Mouse (Mus musculus) urinary bladder, postnatal 14 days (tissue): ENCODE data around the gene Ksr1.
A peak's percentile ranks its signal among the peaks of the same experiment; 100 is the strongest.

ENCODE experiments used
- DNase-seq: peaks from one replicate; pipeline ENCODE4 v3.0.0; 2021; ENCODE audit warnings: low spot score

Gene Ksr1

DNA sequence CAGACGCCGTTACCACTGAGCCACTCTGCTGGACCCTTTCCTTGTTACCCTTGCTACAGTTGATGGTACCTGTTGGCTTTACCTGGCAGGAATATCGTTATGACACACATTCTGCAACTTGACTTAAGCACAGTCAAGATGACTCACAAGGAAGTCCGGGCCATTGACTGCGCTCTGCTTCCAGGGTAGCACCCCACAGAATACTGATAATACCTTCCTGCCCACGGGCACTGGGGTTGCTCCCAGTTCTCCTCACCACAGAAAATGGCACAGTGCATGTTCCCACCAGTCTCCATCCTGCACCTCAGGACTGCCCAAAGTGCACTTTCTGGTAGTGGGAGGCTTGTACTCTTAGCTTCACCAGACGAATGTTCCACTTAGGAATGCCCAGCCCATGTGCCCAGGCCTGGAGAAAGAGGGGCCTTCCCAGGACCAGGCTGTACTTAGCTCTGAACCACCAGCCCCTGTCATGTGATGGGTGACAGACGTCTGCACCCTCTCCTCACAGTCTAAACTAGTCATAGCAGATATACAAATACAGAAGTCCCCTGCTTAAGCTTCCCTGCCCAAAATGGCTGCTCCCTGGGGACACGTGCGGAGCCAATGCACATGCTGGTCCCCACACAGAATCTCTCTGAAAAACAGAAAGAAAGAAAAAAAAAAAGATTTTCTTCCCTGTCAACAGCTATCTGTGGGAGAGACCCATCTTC, 52.1 kb downstream of the Ksr1 start:
- DNase-seq = no peak

DNA sequence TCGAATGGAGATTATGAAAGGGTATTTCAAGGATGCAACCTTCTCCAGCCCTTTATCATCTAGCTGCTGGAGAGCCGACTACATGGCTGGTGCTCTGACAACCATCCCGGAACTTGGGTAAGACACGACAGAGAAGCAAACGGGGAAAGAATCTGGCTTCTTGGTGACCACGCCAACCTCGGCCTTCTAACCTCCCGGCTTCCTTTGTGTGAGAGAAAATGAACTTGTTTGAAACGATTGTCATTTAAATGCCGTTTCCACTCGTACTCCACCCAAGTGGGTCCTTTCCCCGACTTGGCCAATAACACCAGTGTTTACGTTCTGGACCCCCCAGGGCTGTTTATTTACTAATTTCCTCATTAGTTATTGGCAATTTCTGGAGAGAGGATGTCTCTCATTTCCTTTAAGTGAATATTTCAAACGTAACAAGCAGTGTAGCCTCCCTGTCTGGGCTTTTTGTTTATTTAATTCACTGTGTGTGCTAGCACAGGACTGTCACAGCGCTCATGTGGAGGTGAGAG, 52.8 kb downstream of the Ksr1 start:
- DNase-seq = no peak

DNA sequence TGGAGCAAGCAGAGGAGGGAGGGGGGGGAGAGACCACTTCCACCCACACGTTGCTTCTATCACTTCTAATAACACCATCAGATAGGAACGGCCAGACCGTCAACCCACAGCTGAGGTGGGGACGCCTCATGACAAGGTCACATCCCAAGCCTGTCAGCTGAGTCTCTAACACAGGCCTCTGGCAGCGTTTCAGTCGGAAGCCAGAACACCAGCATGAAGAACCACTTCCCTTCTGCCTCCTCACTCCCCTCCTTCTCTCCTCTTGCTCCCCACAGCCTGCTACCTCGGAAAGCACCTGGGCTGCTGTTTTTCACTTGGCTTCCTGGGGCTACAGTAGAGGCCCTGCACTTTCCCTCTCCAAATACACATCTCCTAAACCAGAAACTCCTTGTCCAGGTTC, 53.4 kb downstream of the Ksr1 start:
- no peak for DNase-seq

DNA sequence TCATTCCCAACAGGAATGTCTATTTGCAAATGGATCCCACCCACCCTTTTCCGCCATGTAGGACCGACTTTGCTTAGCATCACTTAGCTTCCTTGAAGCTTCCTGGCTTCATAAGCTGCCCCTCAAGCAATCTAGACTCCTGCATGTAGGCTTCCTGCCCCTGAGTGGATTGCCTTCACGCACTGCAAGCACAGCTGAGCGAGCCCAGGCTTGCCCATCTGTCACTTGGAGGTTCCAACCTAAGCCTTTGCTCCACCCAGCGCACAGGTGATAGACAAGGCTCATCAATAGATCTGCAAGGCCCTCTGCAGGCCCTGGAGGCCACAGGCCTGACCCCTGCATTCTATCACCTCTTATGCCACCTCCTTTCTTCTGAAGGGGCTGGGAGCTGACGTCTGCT, 54.0 kb downstream of the Ksr1 start:
- no peak for DNase-seq

DNA sequence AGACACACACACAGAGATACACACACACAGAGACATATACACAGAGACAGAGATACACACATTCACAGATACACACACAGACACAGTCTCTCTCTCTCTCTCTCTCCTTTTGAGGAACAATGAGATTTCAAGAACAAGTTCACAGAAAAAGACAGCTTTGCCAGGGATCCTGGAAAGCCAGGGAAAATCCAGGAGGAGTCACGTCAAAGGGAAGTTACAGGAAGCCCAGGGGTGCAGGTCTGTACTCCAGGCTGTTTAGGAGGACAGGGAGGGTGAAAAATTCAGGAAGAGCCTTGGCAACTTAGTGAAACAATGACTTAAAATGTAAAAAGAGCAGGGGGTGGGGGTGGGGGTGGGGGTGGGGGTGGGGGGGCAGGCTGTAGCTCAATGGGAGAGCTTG, 56.5 kb downstream of the Ksr1 start:
- DNase-seq = no peak

DNA sequence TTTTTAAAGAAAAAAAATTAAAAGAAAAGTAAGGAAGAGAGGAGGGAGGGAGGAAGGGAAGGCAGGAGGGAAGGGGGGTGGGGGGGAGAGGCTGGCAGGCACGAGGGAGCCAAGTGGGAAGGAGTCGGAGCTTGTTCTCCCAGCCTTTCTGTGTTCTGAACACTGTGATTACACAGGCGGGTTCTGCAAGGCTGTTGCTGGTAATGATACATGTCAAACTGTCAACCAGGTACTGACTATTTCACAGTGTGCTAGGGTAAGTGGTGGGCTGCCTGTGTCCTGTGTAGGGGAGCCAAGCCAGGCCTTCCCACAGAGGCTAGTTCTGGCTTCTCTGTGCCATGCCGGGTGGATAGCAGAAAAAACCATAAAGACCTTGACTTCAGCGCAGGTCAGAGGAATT, 57.2 kb downstream of the Ksr1 start:
- no peak for DNase-seq

DNA sequence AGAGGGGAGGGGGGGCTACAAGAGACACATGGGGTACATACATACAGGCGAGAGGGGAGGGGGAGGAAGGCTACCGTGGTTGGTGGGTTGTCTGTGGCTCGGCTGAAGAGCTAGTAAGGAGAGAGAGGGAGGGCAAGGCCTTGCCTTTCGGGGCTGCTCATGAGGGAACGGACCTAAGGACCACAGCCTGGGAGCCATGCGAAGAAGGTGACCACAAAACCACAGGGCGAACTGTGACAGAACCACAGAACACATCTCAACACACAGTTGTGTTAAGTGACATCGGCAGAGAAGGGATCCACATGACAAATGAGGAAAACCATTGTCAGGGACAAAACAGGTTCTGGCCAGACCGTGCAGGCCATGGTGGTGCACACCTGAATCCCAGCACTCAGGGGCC, 57.9 kb downstream of the Ksr1 start:
- no peak for DNase-seq

DNA sequence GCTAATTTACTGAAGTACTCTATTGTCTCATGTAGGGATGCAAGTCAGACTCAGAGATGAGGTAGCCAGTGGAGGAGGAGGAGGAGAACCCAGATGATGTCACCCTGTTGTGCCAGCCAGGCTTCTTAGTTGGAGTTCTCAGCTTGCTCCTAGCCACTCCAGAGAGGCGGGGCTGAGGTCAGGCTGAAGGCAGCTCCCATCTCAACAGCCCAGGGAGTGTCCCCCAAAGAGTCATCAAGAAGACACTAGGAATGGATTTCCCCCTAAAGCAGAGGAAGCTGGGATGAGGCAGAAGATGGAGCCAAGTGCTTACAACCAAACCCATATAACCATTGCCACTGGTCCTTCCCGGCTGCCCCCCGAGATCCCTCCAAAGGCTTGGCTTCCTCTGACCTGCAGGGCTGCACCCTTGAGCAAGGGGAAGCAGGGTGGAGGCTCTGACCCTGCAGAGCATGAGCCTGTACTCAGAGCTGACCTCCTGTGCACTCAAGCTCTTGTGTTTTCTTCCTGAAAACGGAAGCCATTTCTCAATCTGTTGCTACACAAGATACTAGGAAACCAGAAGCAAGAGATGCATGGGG, 58.4 kb downstream of the Ksr1 start:
- DNase-seq = no peak

DNA sequence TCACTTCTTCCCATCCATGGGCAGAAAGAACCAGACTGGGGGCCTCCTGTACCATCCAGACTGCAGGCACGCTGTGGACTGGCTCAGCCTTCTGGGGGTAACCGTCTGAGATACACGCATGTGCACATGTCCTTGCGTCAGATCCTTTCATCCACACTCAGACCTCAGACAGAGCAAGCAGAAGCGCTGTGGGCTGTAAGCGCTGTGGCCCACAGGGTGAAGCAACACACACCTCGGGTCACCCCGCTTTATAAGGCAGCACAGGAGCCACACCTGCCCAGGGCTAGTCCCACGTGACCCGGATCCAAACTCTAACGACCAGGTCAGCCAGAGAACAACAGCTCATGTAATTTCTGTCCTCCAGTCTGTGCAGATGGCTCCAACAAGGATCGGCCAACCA, 59.4 kb downstream of the Ksr1 start:
- DNase-seq = no peak

DNA sequence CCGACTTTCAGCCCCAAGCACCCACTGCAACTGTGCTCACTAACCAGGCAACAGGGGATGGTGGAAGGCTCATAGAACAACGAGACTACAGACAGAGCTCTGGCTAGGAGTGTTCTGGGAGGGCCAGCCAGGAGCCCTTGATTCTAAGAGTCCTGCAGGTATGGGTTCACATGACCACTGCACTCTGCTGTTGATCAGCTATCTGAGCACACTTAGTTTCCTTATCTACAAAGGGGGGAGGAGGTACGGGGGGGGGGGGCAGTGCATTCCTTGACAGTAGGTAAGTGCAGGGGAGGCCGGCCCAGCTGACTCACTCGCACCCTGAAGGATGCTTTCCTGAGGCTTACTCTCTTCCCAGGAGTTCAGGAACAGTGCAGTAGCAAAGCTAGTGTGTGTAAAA, 61.1 kb downstream of the Ksr1 start:
- DNase-seq = no peak

DNA sequence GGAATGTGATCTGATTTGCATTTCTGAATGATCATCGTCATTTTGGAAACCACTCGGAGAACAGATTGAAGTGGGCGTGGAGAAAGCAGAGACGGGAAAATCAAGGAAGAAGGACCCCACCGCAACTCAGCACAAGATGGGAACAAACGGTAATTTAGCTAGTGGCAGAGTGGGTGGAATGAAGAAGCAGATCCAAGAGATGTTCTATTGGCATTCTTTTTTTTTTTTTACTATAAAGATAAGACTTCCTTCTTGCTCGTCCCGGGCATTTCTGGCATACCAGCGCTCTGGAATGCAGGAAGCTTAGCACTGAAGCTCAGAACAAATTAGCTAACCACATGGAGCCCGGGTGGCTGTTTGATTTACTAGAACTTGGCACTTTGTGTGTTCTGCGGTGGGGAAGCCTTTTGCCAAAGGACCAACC, 63.2 kb downstream of the Ksr1 start:
- DNase-seq = peak; percentile 54

DNA sequence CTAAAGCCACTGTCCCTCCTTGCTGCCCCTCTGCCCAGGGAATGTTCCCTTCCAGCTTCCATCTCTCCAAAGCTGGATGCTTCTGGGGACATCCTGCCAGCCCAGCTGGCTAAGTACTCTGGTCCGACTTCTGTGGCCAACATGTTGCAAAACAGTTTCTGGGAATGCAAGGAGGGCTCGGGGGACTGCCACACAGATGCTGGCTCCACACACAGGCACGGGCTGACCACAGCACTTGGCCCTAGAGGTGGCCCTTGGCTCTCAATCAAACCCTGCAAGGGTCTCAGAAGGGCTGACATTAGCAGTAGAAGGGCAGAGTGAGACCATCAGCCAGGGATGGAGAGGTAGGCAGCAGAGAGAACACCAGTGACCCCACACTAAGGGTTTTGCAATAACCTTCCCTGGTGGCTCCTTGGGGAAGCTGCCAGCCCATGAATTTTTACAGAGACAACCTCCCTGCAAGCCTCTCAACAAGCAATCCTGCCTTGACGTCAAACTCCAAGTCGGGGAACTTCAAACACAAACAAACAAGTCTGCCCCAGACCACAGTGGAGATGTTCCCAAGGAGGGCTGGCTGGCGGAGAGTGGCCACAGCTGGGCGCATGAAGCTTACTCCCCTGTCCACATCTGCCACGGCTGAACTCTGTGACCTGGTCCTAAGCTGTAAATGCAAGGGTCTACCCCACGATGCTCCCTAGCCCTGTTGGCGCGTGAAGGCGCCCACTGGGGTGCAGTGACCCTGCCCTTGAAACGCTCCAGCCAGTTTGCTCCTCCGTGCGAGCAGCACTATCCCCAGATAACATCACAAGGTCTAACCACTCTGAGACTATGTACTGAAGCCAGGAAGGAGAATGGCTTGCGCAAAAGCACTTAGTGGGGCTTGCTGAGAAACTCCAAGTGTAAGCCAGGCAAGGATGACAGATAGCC, 65.0 kb downstream of the Ksr1 start:
- peak; percentile 65 for DNase-seq

DNA sequence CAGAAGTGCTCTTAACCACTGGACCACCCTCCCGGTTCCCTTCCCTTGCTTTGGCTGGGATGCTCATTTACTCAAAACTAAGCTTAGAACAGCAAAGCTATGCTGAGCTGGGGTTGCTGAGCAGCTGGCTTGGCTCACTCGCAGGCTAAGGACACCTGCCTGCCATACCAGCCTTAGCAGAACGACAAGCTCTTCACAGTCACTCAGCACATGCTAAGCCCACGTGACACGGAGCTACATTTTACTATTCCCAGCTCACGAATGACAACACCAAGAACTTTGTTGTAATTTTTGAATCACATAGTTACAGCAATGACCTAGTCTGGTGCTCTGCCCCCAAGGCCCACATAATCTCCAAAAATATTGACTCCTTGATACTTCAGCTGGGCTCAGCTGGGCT, 66.1 kb downstream of the Ksr1 start:
- DNase-seq = no peak

DNA sequence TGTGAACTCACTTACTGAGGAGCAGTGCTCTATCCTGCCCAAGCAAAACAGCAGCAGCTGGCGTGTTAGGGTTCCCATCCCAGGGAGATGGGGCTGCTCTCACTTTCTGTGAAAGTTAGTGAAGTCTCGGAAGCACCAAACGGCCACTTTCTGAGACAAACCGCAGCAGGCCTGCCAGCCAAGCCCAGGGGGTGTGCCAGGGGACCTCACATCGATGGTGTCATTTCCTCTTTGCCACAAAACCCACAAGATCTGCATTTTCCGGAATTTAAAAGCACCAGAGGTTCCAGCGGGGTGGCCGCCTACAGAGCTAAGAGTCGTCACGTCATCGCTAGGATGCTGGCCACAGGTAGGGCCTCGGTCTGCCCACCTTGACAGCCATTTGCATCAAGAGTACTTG, 69.7 kb downstream of the Ksr1 start:
- DNase-seq = no peak

DNA sequence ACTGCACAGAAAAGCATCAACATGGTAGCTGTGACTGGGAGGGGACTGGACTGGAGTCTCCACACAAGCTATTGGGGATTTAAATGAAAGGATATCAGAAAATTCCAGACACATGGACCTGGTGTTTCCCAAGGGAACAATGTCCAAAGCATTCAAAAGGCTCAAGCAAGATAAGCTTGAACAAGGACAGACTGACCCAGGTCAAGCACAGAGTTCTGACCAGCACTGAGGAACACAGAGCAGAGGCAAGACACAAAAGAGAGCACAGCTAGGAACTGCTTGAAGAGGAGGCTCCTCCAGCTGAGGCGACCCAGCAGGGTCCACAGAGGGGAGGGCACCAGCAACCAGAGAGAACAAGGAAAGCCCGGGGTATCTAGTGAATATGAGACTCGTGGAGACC, 71.2 kb downstream of the Ksr1 start:
- DNase-seq = no peak

DNA sequence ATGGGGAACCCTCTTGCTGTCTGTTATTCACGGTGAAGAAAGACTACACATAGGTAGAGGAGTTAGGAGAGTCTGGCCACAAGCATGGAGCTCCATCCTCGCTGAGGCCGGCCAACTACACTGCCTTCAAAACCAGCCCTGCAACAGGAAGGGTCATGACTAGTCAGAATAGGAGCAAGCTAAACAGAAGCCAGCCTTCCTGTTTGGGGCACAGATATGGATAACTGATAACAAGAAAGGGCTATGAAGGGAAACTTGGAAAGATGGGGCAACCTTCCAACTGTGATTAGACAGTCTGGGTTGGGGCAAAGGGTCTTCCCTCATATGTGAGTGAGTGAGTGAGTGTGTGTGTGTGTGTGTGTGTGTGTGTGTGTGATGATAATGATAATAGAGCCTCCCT, 71.6 kb downstream of the Ksr1 start:
- no peak for DNase-seq

DNA sequence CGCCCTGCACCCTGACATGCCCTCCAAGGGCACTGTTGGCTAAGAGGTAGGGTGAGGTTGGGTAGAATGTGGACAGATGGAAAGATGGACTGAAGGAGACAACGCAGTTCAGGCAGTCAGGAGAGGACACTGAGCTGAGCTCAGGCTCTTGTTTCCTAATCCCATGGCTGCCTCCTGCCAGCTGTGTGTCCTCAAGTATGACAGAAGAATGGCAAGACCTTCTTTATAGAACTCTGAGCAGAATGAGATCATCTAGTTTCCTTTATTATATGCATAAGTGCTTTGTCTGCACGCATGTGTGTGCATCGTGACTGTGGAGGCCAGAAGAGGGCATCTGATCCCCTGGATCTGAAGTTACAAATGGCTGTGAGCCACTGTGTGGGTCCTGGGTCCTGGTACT, 72.6 kb downstream of the Ksr1 start:
- DNase-seq = peak; percentile 34

DNA sequence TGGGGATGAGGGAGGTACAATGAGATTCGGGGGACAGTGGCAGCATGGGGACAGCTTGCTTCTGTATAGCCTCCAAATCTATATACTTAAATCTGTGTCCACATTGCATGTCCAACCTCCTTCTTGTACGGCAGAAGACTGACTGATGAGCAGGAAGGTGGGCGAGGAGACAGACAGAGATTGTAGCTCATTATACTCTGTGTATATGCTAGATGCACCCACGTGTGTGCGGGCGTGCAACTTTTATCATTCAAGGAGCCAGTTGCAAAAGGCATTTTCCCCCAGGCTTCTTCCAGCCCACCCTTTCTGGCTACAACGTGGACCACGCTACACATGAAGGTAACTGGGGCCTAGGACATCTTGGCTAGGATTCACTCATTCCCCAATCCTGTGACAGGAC, 74.1 kb downstream of the Ksr1 start:
- DNase-seq = no peak

DNA sequence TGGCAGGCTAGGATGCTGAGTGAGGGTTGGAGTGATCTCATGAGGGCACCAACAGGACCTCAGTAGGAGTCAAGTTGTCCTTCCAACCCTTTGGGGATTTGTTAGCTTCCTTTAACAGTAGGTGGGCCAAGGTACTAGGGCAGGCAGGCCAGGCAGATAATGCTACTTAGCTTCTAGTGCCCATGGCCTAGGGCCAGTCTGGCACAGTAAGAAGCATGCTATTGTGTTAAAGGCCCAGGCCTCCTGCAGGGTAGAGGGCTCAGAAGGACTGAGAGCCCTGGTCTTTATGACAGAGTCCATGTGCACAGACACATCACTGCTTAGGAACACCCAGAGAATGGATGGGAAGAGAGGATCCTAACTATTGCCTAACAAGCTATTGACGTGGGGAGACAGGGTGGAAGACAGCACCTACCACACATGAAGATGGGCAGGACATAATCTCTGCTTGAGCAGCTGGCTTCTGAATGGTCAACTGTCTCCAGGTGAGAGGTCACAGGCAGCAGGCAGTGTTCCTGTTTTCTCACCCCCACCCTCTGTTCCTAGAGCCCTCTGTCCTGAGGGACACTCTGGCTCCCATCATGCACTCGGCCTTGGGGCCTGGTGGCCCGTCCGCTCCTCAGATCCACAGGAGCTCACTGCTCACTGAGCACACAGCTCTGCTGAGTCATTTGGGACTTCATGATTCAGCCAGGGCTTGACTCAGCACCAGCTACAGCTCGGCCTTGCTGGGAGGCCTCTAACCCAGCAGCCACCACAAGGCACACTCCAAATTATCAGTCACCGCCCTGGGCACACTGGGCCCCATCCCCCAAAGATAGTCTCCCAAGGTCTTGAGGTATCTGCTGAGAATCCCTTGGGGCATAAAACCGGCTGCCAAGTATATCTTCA, 74.9 kb downstream of the Ksr1 start:
- no peak for DNase-seq

DNA sequence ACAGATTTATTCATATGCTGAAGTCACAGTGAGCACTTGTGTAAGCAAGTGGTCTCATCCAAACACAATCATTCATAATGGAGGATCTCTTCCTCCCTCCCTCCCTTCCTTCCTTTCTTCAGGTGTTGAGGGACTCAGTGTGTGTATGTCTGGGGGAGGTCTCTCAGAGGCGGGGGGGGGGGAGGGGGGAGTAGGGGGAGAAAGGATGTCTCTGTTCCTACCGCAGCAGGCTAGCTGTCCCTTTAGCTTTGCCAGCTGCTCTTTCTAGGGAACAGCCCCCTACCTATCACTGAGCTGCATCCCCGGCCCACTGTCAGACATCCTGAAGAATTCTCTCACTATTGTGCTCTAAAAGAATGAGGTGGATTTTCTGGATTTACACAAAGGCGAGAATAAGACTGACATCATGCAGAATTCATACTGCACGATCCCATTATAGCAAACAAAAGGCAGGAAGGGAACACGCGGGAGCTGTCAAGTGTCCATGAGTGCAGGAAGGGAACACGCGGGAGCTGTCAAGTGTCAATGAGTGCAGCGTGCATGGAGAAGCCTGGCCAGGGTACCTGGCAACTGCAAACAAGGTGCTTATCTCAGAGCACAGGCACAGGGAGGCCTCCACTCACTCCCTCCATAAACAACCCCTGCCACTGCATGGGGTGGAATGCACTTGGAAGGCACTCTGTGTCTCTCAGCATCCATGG, 76.6 kb downstream of the Ksr1 start:
- DNase-seq = no peak

DNA sequence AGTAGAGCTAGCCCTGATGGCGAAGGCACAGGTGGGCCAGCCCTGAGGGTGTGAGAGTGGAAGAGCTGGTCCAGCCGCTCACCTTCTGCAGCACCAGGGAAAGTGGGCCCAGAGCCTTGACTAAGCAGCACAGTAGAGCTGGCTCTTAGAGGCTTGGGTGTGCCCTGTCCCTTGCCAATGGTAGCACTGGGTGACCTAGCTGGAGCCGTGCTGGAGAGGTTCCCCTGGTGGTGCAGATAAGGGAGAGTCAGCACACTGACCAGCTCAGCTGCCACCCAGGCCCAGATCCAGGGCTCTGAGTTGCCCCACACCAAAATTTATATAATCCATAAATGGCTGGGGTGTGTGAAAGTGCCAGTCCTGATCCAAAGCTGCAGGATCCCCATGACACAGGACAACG, 79.0 kb downstream of the Ksr1 start:
- no peak for DNase-seq
